Mouse (Mus musculus) liver, postnatal 0 days (tissue): ENCODE measurements at regions not wholly inside any gene's neighbourhood (a gene's known extent, or its start where the extent isn't known, plus 50 kb on each side); places are given as distances from the start of the nearest gene placed in this dataset.

Experiments used
- CTCF ChIP-seq: sonication (generic); IDR thresholded peaks from 2 replicates; pipeline ENCODE4 v1.5.1; 2016; ENCODE audit warnings: antibody characterized with exemption, low read depth
- EP300 ChIP-seq: IDR thresholded peaks from 2 replicates; pipeline ENCODE4 v1.6.1; 2016; ENCODE audit warnings: antibody characterized with exemption, low read depth, mild to moderate bottlenecking

- TF ChIP-seq CTCF, result no peak
- no peak for TF ChIP-seq EP300
These were observed 539.3 kb upstream of the Dpp10 start for GRCm38 (mm10) chr1:124584620-124585019.
